Mouse (Mus musculus): ENCODE measurements around the gene Rbm19. TPM values are rescaled to one million over a fixed set of nuclear protein-coding genes. Genes with fewer than 3 reads are reported as not detected.
A peak's percentile ranks its signal among the peaks of the same experiment; 100 is the strongest.
"Not testable (repeated sequence)": the region's sequence is repeated elsewhere in the genome, so short reads cannot be mapped to it uniquely, and the experiment has no call there.

Rbm19 gene
- total RNA-seq (2022), result 10 to 100 TPM; 18.9 to 25.9 (median 21.1) TPM

- DNase-seq (ENCODE audit: low spot score), result peak; percentile 93
Observed at GRCm38 (mm10) chr5:120116261-120117050, at the start of gene Rbm19. Rbm19 (plus strand) TSS chr5:120116465.

- DNase-seq (ENCODE audit: low spot score), result no peak
Observed at GRCm38 (mm10) chr5:120067266-120067665, 49.0 kb upstream of the Rbm19 start.

- no peak for DNase-seq (ENCODE audit: low spot score)
Observed at GRCm38 (mm10) chr5:120074101-120074500, 42.2 kb upstream of the Rbm19 start.

GRCm38 (mm10) chr5:120080027-120080426 lies 36.2 kb upstream of the Rbm19 start:
- no peak for DNase-seq (ENCODE audit: low spot score)

GRCm38 (mm10) chr5:120080468-120080867 lies 35.8 kb upstream of the Rbm19 start:
- DNase-seq (ENCODE audit: low spot score), result no peak

- DNase-seq (ENCODE audit: low spot score), result peak; percentile 72
Observed at GRCm38 (mm10) chr5:120088561-120088960, 27.7 kb upstream of the Rbm19 start.

- no peak for DNase-seq (ENCODE audit: low spot score)
Observed at GRCm38 (mm10) chr5:120094602-120095001, 21.7 kb upstream of the Rbm19 start.

GRCm38 (mm10) chr5:120097042-120097441 lies 19.2 kb upstream of the Rbm19 start:
- DNase-seq (ENCODE audit: low spot score), result no peak

- no peak for DNase-seq (ENCODE audit: low spot score)
Observed at GRCm38 (mm10) chr5:120100814-120101213, 15.5 kb upstream of the Rbm19 start.

GRCm38 (mm10) chr5:120102097-120102496 lies 14.2 kb upstream of the Rbm19 start:
- no peak for DNase-seq (ENCODE audit: low spot score)

- no peak for DNase-seq (ENCODE audit: low spot score)
Observed at GRCm38 (mm10) chr5:120102732-120103131, 13.5 kb upstream of the Rbm19 start.

GRCm38 (mm10) chr5:120103458-120103857 lies 12.8 kb upstream of the Rbm19 start:
- DNase-seq (ENCODE audit: low spot score), result peak; percentile 12

GRCm38 (mm10) chr5:120106424-120107073 lies 9.7 kb upstream of the Rbm19 start:
- DNase-seq (ENCODE audit: low spot score), result no peak

- DNase-seq (ENCODE audit: low spot score), result no peak
Observed at GRCm38 (mm10) chr5:120114361-120114760, 1.9 kb upstream of the Rbm19 start.

GRCm38 (mm10) chr5:120117161-120117560 lies 896 bp downstream of the Rbm19 start:
- not testable (repeated sequence) for DNase-seq (ENCODE audit: low spot score)

- DNase-seq (ENCODE audit: low spot score), result no peak
Observed at GRCm38 (mm10) chr5:120124881-120125690, 8.8 kb downstream of the Rbm19 start.

- no peak for DNase-seq (ENCODE audit: low spot score)
Observed at GRCm38 (mm10) chr5:120127641-120128040, 11.4 kb downstream of the Rbm19 start.

GRCm38 (mm10) chr5:120128511-120128910 lies 12.2 kb downstream of the Rbm19 start:
- DNase-seq (ENCODE audit: low spot score), result no peak

- DNase-seq (ENCODE audit: low spot score), result no peak
Observed at GRCm38 (mm10) chr5:120129070-120129469, 12.8 kb downstream of the Rbm19 start.

GRCm38 (mm10) chr5:120129761-120130160 lies 13.5 kb downstream of the Rbm19 start:
- DNase-seq (ENCODE audit: low spot score), result no peak

GRCm38 (mm10) chr5:120130163-120130562 lies 13.9 kb downstream of the Rbm19 start:
- no peak for DNase-seq (ENCODE audit: low spot score)

- DNase-seq (ENCODE audit: low spot score), result no peak
Observed at GRCm38 (mm10) chr5:120131600-120131999, 15.3 kb downstream of the Rbm19 start.
